Mouse (Mus musculus) macrophage (primary cell): ENCODE data around the gene Rpl19. TPM values are rescaled to one million over a fixed set of nuclear protein-coding genes. Genes with fewer than 3 reads are reported as not detected.

ENCODE experiments used
- H3K27ac ChIP-seq: fragments of 350-480 bp; formaldehyde crosslinking; 2 replicates; pipeline ENCODE4 v1.9.0; 2021
- H3K36me3 ChIP-seq: fragments of 350-480 bp; formaldehyde crosslinking; 2 replicates; pipeline ENCODE4 v1.9.0; 2021; ENCODE audit errors: inconsistent target
- H3K4me3 ChIP-seq: fragments of 350-480 bp; formaldehyde crosslinking; 2 replicates; pipeline ENCODE4 v1.9.0; 2021; ENCODE audit errors: inconsistent target
- H3K79me2 ChIP-seq: fragments of 350-480 bp; formaldehyde crosslinking; 2 replicates; pipeline ENCODE4 v1.9.0; 2021; ENCODE audit errors: inconsistent target
- WGBS: methylation state at CpG from one replicate; pipeline ENCODE4 v1.1.7; 2026; ENCODE audit warnings: inconsistent platforms; ENCODE audit not compliant: missing documents; 5-methylcytosine and 5-hydroxymethylcytosine counted together
- polyA plus RNA-seq: library from polyadenylated mRNA; stranded (reverse); fragments of 250-400 nt; gene quantifications from 3 replicates; pipeline ENCODE4 v1.2.4, GENCODE M21; 2018; ENCODE audit warnings: inconsistent platforms

Gene Rpl19
- polyA plus RNA-seq, 1 experiment from 2014 or later, result 2,012 TPM

DNA sequence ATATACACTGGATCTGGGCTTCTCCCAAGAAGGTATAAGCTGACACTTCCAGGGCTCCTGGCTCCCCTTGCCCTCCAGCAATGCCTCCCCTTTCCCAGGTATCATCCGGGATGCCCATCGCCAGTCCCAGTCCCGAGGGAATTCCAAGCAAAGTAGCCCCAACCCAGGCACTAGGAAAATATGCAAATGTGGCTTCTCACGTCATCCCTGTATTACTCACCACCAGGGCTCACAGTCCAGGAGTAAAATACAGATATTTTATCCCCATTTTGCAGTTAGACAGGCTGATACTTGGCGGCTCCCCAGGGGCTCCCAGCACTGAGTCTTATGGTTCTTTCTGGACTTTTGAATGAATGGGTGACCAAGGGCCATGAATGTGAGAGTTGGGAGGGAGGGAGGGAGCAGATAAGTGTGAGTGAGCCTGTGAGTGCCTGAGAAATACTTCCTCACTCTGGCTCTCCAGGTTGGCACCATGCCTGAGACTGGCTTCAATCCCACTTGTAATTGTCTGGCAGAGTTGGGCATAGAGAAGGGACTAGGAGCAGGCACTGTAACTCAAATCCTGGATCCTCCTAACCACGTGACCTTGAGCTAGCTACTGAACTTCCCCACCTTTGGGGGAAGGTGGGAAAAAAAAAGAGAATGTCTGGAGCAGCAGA, 35.5 kb downstream of the Rpl19 start:
- no peaks in the 10 kb centered on the region for H3K79me2 ChIP-seq
- 78% methylated on average over 6 of the region's 6 CpGs for WGBS
- no peak overlapping the region for H3K27ac ChIP-seq
- H3K36me3 ChIP-seq, result no peaks in the 10 kb centered on the region
- H3K4me3 ChIP-seq, result no peak overlapping the region

DNA sequence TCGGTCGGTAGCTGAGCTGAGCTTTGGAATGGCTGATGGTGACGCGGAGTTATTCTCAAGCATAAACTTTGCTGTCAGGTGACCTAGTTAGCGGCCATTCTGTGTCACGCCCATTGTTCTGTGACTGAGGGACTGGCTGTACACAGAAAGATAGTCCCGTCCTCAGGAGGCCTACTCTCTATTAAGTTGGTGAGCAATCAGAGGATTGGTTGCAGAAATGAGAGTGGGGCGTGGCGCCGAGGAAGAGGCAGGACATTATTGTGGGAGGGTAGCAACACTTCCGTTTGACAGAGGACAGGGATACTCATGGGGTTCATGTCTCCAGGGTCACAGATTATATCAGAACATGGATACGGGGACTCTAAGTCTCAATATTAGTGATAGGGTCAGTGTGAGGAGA, 39.7 kb downstream of the Rpl19 start:
- no peak overlapping the region for H3K4me3 ChIP-seq
- no peak overlapping the region for H3K27ac ChIP-seq
- H3K36me3 ChIP-seq, result no peaks in the 10 kb centered on the region
- H3K79me2 ChIP-seq, result no peaks in the 10 kb centered on the region
- 91% methylated on average over 12 of the region's 12 CpGs for WGBS

DNA sequence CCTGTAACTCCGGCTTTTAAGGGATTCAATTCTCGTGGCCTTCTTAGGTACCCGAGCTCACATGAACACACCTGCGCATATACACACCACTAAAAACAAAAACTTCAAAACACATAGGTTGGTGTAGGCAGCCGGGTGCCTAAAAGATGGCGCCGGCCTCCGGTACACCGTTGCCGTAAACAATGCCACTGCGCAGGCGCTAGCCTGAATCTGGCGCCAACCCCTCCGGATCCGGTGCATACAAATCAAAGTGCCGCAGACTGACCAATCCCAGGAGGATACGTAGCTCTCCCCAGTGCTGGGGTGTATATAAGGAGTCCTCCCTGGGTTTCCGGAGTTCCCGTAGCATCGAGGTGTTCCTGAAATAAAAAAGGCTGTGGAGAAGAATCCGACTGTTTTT, 40.7 kb downstream of the Rpl19 start:
- H3K79me2 ChIP-seq, result no peaks in the 10 kb centered on the region
- 94% methylated on average over 17 of the region's 21 CpGs for WGBS
- no peaks in the 10 kb centered on the region for H3K36me3 ChIP-seq
- H3K4me3 ChIP-seq, result no peak overlapping the region
- no peak overlapping the region for H3K27ac ChIP-seq

DNA sequence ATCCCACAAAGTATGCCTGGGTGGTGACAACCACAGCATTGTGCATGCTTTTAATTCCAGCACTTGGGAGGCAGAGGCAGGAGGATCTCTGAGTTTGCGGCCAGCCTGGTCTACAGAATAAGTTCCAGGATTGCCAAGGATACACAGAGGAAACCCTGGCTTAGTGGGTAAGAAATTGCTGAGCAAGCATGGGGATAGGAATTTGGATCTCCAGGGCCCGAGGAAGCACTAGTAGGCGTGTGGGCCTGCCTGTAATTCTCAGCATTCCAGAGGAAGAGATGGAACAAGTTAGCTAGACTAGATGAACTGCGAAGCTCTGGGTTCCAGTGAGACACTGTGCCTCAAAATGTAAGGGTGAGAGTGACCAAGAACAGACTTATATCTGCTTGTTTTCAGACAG, 46.9 kb downstream of the Rpl19 start:
- WGBS, result 94% methylated on average over 4 of the region's 4 CpGs
- no peaks in the 10 kb centered on the region for H3K36me3 ChIP-seq

DNA sequence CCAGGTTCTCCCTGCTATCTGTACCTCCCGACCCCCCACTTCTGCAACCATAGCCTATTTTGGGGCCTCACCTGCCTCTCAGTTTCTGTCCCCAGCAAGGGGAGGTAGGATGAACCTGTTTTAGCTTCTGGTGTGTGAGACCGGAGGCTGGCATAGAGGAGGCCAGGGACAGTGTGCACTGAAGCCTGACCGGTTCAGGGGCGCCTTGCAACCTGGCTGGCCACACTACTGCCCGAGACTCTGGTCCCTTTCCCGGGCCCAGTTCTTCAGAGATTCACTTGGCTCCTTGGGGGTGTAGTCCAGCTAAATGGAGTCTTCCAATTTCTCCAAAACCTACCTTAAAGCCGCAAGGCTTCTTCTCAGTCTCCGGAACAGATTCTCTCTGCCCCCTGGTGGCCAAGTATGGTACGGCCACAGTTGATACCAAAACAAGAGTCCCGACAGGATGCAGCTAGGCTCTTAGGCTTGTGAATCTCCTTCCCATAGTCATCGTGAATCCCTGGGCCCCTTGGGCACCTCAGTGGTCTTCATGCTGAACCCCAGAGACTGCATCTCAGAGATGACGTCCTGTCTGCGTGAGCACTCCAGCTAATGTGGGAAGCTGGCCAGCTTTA, 48.8 kb downstream of the Rpl19 start:
- no peak overlapping the region for H3K4me3 ChIP-seq
- 30% methylated on average over 13 of the region's 13 CpGs for WGBS
- H3K79me2 ChIP-seq, result no peaks in the 10 kb centered on the region
- no peak overlapping the region for H3K27ac ChIP-seq
- no peaks in the 10 kb centered on the region for H3K36me3 ChIP-seq

More for the DNA sequence above, 46.9 kb downstream of the Rpl19 start:
- H3K79me2 ChIP-seq, result no peaks in the 10 kb centered on the region
- no peak overlapping the region for H3K4me3 ChIP-seq
- H3K27ac ChIP-seq, result no peak overlapping the region

DNA sequence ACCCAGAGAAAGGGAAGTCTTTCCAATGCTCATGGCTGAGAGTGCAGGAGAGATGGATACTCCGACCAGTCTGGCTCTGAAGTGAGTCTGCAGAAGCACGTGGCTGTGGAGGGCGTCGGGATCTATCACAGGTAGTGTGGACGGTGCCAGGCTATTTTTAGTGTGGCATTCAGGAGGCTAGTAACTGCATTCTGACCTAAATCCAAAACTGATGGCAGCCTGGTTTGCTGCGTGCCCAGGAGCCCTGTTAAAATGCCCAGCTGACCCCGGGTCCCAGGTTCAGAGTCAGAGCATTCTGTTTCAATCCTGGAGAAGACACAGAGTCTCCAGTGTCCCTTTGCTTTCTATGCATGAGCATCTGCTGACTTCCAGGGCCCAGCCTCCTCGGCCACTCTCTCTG, 50.6 kb downstream of the Rpl19 start:
- Histone ChIP-seq H3K36me3 (no peaks in the 10 kb centered on the region), H3K4me3 (no peak overlapping the region), H3K79me2 (no peaks in the 10 kb centered on the region), H3K27ac (no peak overlapping the region)
- WGBS, result 79% methylated on average over 8 of the region's 8 CpGs

Other genes starting within 250 kb of the Rpl19 start
- 992 to 1,238 TPM (median 1,231 TPM) in 3 replicates for gene Rpl23, start 244.3 kb upstream of the Rpl19 start, polyA plus RNA-seq
- 151 to 499 TPM (median 254 TPM) in 3 replicates for gene Lasp1, start 227.7 kb upstream of the Rpl19 start, polyA plus RNA-seq
- gene B230217C12Rik, start 185.9 kb upstream of the Rpl19 start, polyA plus RNA-seq, result 0.68 to 1.1 TPM (median 0.72 TPM) in 3 replicates
- gene Fbxo47, start 142.6 kb upstream of the Rpl19 start, polyA plus RNA-seq, result 0.14 to 0.69 TPM (median 0.51 TPM) in 3 replicates
- 13.4 to 21.7 TPM (median 14.8 TPM) in 3 replicates for gene Plxdc1, start 40.3 kb upstream of the Rpl19 start, polyA plus RNA-seq
- 5.0 to 99.1 TPM (median 38.4 TPM) in 3 replicates for gene Arl5c, start 30.5 kb upstream of the Rpl19 start, polyA plus RNA-seq
- gene Cacnb1, start 3.7 kb upstream of the Rpl19 start, polyA plus RNA-seq, result 0.52 to 3.0 TPM (median 1.7 TPM) in 3 replicates
- gene Stac2, start 26.8 kb downstream of the Rpl19 start, polyA plus RNA-seq, result 3.4 to 15.5 TPM (median 9.6 TPM) in 3 replicates
- gene Fbxl20, start 123.7 kb downstream of the Rpl19 start, polyA plus RNA-seq, result 6.5 to 19.0 TPM (median 13.4 TPM) in 3 replicates
- 19.0 to 20.5 TPM (median 19.3 TPM) in 3 replicates for gene Med1, start 166.6 kb downstream of the Rpl19 start, polyA plus RNA-seq
- 15.1 to 22.0 TPM (median 19.2 TPM) in 3 replicates for gene Cdk12, start 176.3 kb downstream of the Rpl19 start, polyA plus RNA-seq